Mouse (Mus musculus): ENCODE measurements around the gene Zscan2. TPM values are rescaled to one million over a fixed set of nuclear protein-coding genes. Genes with fewer than 3 reads are reported as not detected.

Gene Zscan2
- polyA plus RNA-seq, 1 experiment from 2014 or later, result 1.6 TPM

- no peak for ATAC-seq (ENCODE audit: insufficient number of reproducible peaks, insufficient read depth, low FRiP score, low read depth)
- H3K9ac ChIP-seq (ENCODE audit: low read length), result no peak overlapping the region
- H3K4me2 ChIP-seq (ENCODE audit: low read length), result no peak overlapping the region
- peaks cover 7 to 12% of the 10 kb centered on the region in 2 experiments for H3K4me1 ChIP-seq (ENCODE audit: control insufficient read depth in 2 of 2, insufficient read depth in 2 of 2, low read length in 2 of 2)
- H3K27ac ChIP-seq (replicated peaks in 1 of 2; ENCODE audit: control insufficient read depth in 1 of 2, insufficient read depth in 1 of 2, low read depth in 2 of 2, low read length in 2 of 2), result no peak overlapping the region
- H3K4me3 ChIP-seq (ENCODE audit: control insufficient read depth in 1 of 2, insufficient read depth in 1 of 2, low read depth in 1 of 2, low read length in 2 of 2), result no peak overlapping the region
- 80% methylated on average over 7 of the region's 7 CpGs for WGBS
- no peaks in the 10 kb centered on the region for H3K9me3 ChIP-seq (ENCODE audit: control insufficient read depth, low read length)
- H3K27me3 ChIP-seq (ENCODE audit: control insufficient read depth, insufficient read depth, low read length), result no peaks in the 10 kb centered on the region
- H3K36me3 ChIP-seq (ENCODE audit: control insufficient read depth, insufficient read depth, low read length), result peaks cover 63% of the 10 kb centered on the region
Observed at GRCm38 (mm10) chr7:80897134-80897533, 36.4 kb downstream of the Zscan2 start.

GRCm38 (mm10) chr7:80897721-80898120, 37.0 kb downstream of the Zscan2 start:
- no peak for ATAC-seq (ENCODE audit: insufficient number of reproducible peaks, insufficient read depth, low FRiP score, low read depth)
- Histone ChIP-seq H3K9ac (ENCODE audit: low read length) (no peak overlapping the region), H3K27ac (replicated peaks in 1 of 2; ENCODE audit: control insufficient read depth in 1 of 2, insufficient read depth in 1 of 2, low read depth in 2 of 2, low read length in 2 of 2) (no peak overlapping the region), H3K9me3 (ENCODE audit: control insufficient read depth, low read length) (no peaks in the 10 kb centered on the region), H3K4me2 (ENCODE audit: low read length) (no peak overlapping the region), H3K27me3 (ENCODE audit: control insufficient read depth, insufficient read depth, low read length) (no peaks in the 10 kb centered on the region), H3K4me3 (ENCODE audit: control insufficient read depth in 1 of 2, insufficient read depth in 1 of 2, low read depth in 1 of 2, low read length in 2 of 2) (no peak overlapping the region), H3K36me3 (ENCODE audit: control insufficient read depth, insufficient read depth, low read length) (peaks cover 57% of the 10 kb centered on the region), H3K4me1 (ENCODE audit: control insufficient read depth in 2 of 2, insufficient read depth in 2 of 2, low read length in 2 of 2) (peaks cover 7 to 12% of the 10 kb centered on the region in 2 experiments)
- WGBS, result 80% methylated on average over 4 of the region's 4 CpGs

- peak; percentile 84 for ATAC-seq (ENCODE audit: insufficient number of reproducible peaks, insufficient read depth, low FRiP score, low read depth)
- Histone ChIP-seq H3K4me2 (ENCODE audit: low read length) (peak within 1 kb of the TSS; percentile 92), H3K9ac (ENCODE audit: low read length) (peak within 1 kb of the TSS; percentile 77), H3K9me3 (ENCODE audit: control insufficient read depth, low read length) (no peaks in the 10 kb centered on the region), H3K27me3 (ENCODE audit: control insufficient read depth, insufficient read depth, low read length) (no peaks in the 10 kb centered on the region), H3K27ac (replicated peaks in 1 of 2; ENCODE audit: control insufficient read depth in 1 of 2, insufficient read depth in 1 of 2, low read depth in 2 of 2, low read length in 2 of 2) (peak within 1 kb of the TSS; percentile 60 to 80), H3K4me3 (ENCODE audit: control insufficient read depth in 1 of 2, insufficient read depth in 1 of 2, low read depth in 1 of 2, low read length in 2 of 2) (peak within 1 kb of the TSS; percentile 71 to 98), H3K36me3 (ENCODE audit: control insufficient read depth, insufficient read depth, low read length) (peaks cover 28% of the 10 kb centered on the region), H3K4me1 (ENCODE audit: control insufficient read depth in 2 of 2, insufficient read depth in 2 of 2, low read length in 2 of 2) (peaks cover 13 to 17% of the 10 kb centered on the region in 2 experiments)
- WGBS, result under 1% methylated on average over 36 of the region's 36 CpGs
Observed at GRCm38 (mm10) chr7:80900944-80901501, 40.3 kb downstream of the Zscan2 start, which contains the start of gene Wdr73. Gene Wdr73 (minus strand): TSS chr7:80901269.

GRCm38 (mm10) chr7:80901541-80902274, 41.0 kb downstream of the Zscan2 start:
- no peaks in the 10 kb centered on the region for H3K9me3 ChIP-seq (ENCODE audit: control insufficient read depth, low read length)
- no peak for ATAC-seq (ENCODE audit: insufficient number of reproducible peaks, insufficient read depth, low FRiP score, low read depth)
- H3K9ac ChIP-seq (ENCODE audit: low read length), result peak overlapping the region; percentile 77
- H3K4me1 ChIP-seq (ENCODE audit: control insufficient read depth in 2 of 2, insufficient read depth in 2 of 2, low read length in 2 of 2), result peaks cover 13 to 17% of the 10 kb centered on the region in 2 experiments
- peak overlapping the region; percentile 60 to 80 for H3K27ac ChIP-seq (replicated peaks in 1 of 2; ENCODE audit: control insufficient read depth in 1 of 2, insufficient read depth in 1 of 2, low read depth in 2 of 2, low read length in 2 of 2)
- H3K36me3 ChIP-seq (ENCODE audit: control insufficient read depth, insufficient read depth, low read length), result peaks cover 21% of the 10 kb centered on the region
- peak overlapping the region; percentile 92 for H3K4me2 ChIP-seq (ENCODE audit: low read length)
- peak overlapping the region; percentile 71 to 98; a peak in 3 of 4 replicates for H3K4me3 ChIP-seq (ENCODE audit: control insufficient read depth in 1 of 2, insufficient read depth in 1 of 2, low read depth in 1 of 2, low read length in 2 of 2)
- no peaks in the 10 kb centered on the region for H3K27me3 ChIP-seq (ENCODE audit: control insufficient read depth, insufficient read depth, low read length)
- 27% methylated on average over 15 of the region's 15 CpGs for WGBS

- no peak overlapping the region for H3K9ac ChIP-seq (ENCODE audit: low read length)
- no peak overlapping the region for H3K4me3 ChIP-seq (ENCODE audit: control insufficient read depth in 1 of 2, insufficient read depth in 1 of 2, low read depth in 1 of 2, low read length in 2 of 2)
- no peak for ATAC-seq (ENCODE audit: insufficient number of reproducible peaks, insufficient read depth, low FRiP score, low read depth)
Observed at GRCm38 (mm10) chr7:80903625-80904422, 43.1 kb downstream of the Zscan2 start.

GRCm38 (mm10) chr7:80904921-80905515, 44.3 kb downstream of the Zscan2 start, which contains the start of gene Nmb:
Gene Nmb (minus strand): TSS chr7:80905076.
- H3K9ac ChIP-seq (ENCODE audit: low read length), result peak within 1 kb of the TSS; percentile 68
- ATAC-seq (ENCODE audit: insufficient number of reproducible peaks, insufficient read depth, low FRiP score, low read depth), result no peak
- H3K4me2 ChIP-seq (ENCODE audit: low read length), result peak within 1 kb of the TSS; percentile 79
- H3K36me3 ChIP-seq (ENCODE audit: control insufficient read depth, insufficient read depth, low read length), result peaks cover 10% of the 10 kb centered on the region; the same call in 1 of the 2 replicates
- H3K27ac ChIP-seq (replicated peaks in 1 of 2; ENCODE audit: control insufficient read depth in 1 of 2, insufficient read depth in 1 of 2, low read depth in 2 of 2, low read length in 2 of 2), result no peak within 1 kb of the TSS
- no peaks in the 10 kb centered on the region for H3K9me3 ChIP-seq (ENCODE audit: control insufficient read depth, low read length)
- 3% methylated on average over 19 of the region's 19 CpGs for WGBS
- peak within 1 kb of the TSS; percentile 45 to 55 for H3K4me3 ChIP-seq (ENCODE audit: control insufficient read depth in 1 of 2, insufficient read depth in 1 of 2, low read depth in 1 of 2, low read length in 2 of 2)
- H3K27me3 ChIP-seq (ENCODE audit: control insufficient read depth, insufficient read depth, low read length), result no peaks in the 10 kb centered on the region
- peaks cover 13 to 16% of the 10 kb centered on the region in 2 experiments for H3K4me1 ChIP-seq (ENCODE audit: control insufficient read depth in 2 of 2, insufficient read depth in 2 of 2, low read length in 2 of 2)

More at GRCm38 (mm10) chr7:80903625-80904422, 43.1 kb downstream of the Zscan2 start:
- Histone ChIP-seq H3K27me3 (ENCODE audit: control insufficient read depth, insufficient read depth, low read length) (no peaks in the 10 kb centered on the region), H3K4me1 (ENCODE audit: control insufficient read depth in 2 of 2, insufficient read depth in 2 of 2, low read length in 2 of 2) (peaks cover 13 to 17% of the 10 kb centered on the region in 2 experiments), H3K9me3 (ENCODE audit: control insufficient read depth, low read length) (no peaks in the 10 kb centered on the region), H3K27ac (replicated peaks in 1 of 2; ENCODE audit: control insufficient read depth in 1 of 2, insufficient read depth in 1 of 2, low read depth in 2 of 2, low read length in 2 of 2) (no peak overlapping the region), H3K36me3 (ENCODE audit: control insufficient read depth, insufficient read depth, low read length) (peaks cover 9% of the 10 kb centered on the region; the same call in 1 of the 2 replicates), H3K4me2 (ENCODE audit: low read length) (peak overlapping the region; percentile 79; the same call in 1 of the 2 replicates)
- WGBS, result 80% methylated on average over 11 of the region's 11 CpGs

GRCm38 (mm10) chr7:80911053-80911452, 50.3 kb downstream of the Zscan2 start:
- H3K27me3 ChIP-seq (ENCODE audit: control insufficient read depth, insufficient read depth, low read length), result no peaks in the 10 kb centered on the region
- H3K9ac ChIP-seq (ENCODE audit: low read length), result no peak overlapping the region
- no peak for ATAC-seq (ENCODE audit: insufficient number of reproducible peaks, insufficient read depth, low FRiP score, low read depth)
- no peak overlapping the region for H3K27ac ChIP-seq (replicated peaks in 1 of 2; ENCODE audit: control insufficient read depth in 1 of 2, insufficient read depth in 1 of 2, low read depth in 2 of 2, low read length in 2 of 2)
- H3K9me3 ChIP-seq (ENCODE audit: control insufficient read depth, low read length), result no peaks in the 10 kb centered on the region
- no peaks in the 10 kb centered on the region for H3K4me1 ChIP-seq (ENCODE audit: control insufficient read depth in 2 of 2, insufficient read depth in 2 of 2, low read length in 2 of 2)
- WGBS, result 82% methylated on average over 7 of the region's 7 CpGs
- no peak overlapping the region for H3K4me2 ChIP-seq (ENCODE audit: low read length)
- peaks cover 64% of the 10 kb centered on the region for H3K36me3 ChIP-seq (ENCODE audit: control insufficient read depth, insufficient read depth, low read length)
- H3K4me3 ChIP-seq (ENCODE audit: control insufficient read depth in 1 of 2, insufficient read depth in 1 of 2, low read depth in 1 of 2, low read length in 2 of 2), result no peak overlapping the region

All from heart, embryonic 14.5 days (tissue).